Mouse (Mus musculus) forebrain, postnatal 0 days (tissue): Measurements from ENCODE around the gene Chst14. TPM values are rescaled to one million over a fixed set of nuclear protein-coding genes. Genes with fewer than 3 reads are reported as not detected.

ENCODE experiments used
- ATAC-seq: fragments of 200-750 bp; cut with Nextera tagmentation; 2 replicates; pipeline ENCODE4 v1.8.0; 2017; ENCODE audit warnings: mild to moderate bottlenecking, moderate library complexity
- DNase-seq: peaks from one replicate; pipeline ENCODE4 v3.0.0-alpha.2; 2015
- H3K27ac ChIP-seq: fragments of 300-500 bp; sonication (generic); 2 replicates; pipeline ENCODE4 v1.5.1; 2014; ENCODE audit warnings: low read depth, mild to moderate bottlenecking, antibody characterized with exemption, low read length, moderate library complexity, mixed read lengths
- H3K27me3 ChIP-seq: fragments of 300-500 bp; sonication (generic); 2 replicates; pipeline ENCODE4 v1.6.1; 2014; ENCODE audit warnings: mild to moderate bottlenecking, low read length, mixed read lengths; ENCODE audit not compliant: insufficient read depth
- H3K36me3 ChIP-seq: fragments of 300-500 bp; sonication (generic); 2 replicates; pipeline ENCODE4 v1.6.1; 2014; ENCODE audit warnings: mild to moderate bottlenecking, moderate library complexity; ENCODE audit not compliant: insufficient read depth
- H3K4me1 ChIP-seq: fragments of 300-500 bp; sonication (generic); 2 replicates; pipeline ENCODE4 v1.6.1; 2014; ENCODE audit warnings: antibody characterized with exemption; ENCODE audit not compliant: insufficient read depth
- H3K4me2 ChIP-seq: fragments of 300-500 bp; sonication (generic); 2 replicates; pipeline ENCODE4 v1.6.1; 2014; ENCODE audit warnings: low read depth, mild to moderate bottlenecking, moderate library complexity
- H3K4me3 ChIP-seq: fragments of 300-500 bp; sonication (generic); 2 replicates; pipeline ENCODE4 v1.5.1; 2014; ENCODE audit warnings: low read depth, low read length, mixed read lengths
- H3K9ac ChIP-seq: fragments of 300-500 bp; sonication (generic); 2 replicates; pipeline ENCODE4 v1.6.1; 2014; ENCODE audit warnings: mild to moderate bottlenecking
- H3K9me3 ChIP-seq: fragments of 300-500 bp; sonication (generic); 2 replicates; pipeline ENCODE4 v1.6.1; 2016; ENCODE audit warnings: low read length
- CTCF ChIP-seq: sonication (generic); IDR thresholded peaks from 2 replicates; pipeline ENCODE4 v1.5.1; 2016; ENCODE audit warnings: antibody characterized with exemption, control low read depth, low read depth
- WGBS: fragments of 180-500 bp; shearing (Covaris S2); extraction: QIAGEN DNeasy Blood & Tissue Kit; methylation state at CpG from one replicate; pipeline ENCODE4 v1.1.7; 2014; 5-methylcytosine and 5-hydroxymethylcytosine counted together
- polyA plus RNA-seq: library from polyadenylated mRNA; unstranded; fragments of >200 nt; fragmentation: Nextera tagmentation; extraction: Ambion mirVana; gene quantifications from 2 replicates; pipeline ENCODE4 v1.2.1, GENCODE M21; 2015
- total RNA-seq: library from RNA; depleted of rRNA; stranded (reverse); fragments of >200 nt; gene quantifications from 2 replicates; pipeline ENCODE4 v1.2.3, GENCODE M21; 2014; rRNA removed

The Chst14 gene
- total RNA-seq (2.9 and 4.0 TPM in 2 replicates), polyA plus RNA-seq (3.6 and 3.9 TPM in 2 replicates)

GRCm38 (mm10) chr2:118926361-118926997 lies at the start of gene Chst14:
Gene Chst14 (plus strand): TSS chr2:118926496.
- 2% methylated on average over 39 of the region's 47 CpGs for WGBS
- Histone ChIP-seq H3K27ac (no peak within 1 kb of the TSS), H3K4me3 (peak within 1 kb of the TSS; percentile 57), H3K36me3 (peaks cover 13% of the 10 kb centered on the region), H3K9ac (peak within 1 kb of the TSS; percentile 76), H3K9me3 (no peaks in the 10 kb centered on the region), H3K27me3 (no peaks in the 10 kb centered on the region), H3K4me1 (0 out of 2 replicates have a peak, but pooled peaks cover 6% of the 10 kb centered on the region), H3K4me2 (peak within 1 kb of the TSS; percentile 94)
- peak; percentile 83 for ATAC-seq
- DNase-seq, result peak; percentile 59
- TF ChIP-seq CTCF, result no peak

- 88% methylated on average over 4 of the region's 4 CpGs for WGBS
- H3K27ac ChIP-seq, result no peak overlapping the region
- ATAC-seq (no peak), DNase-seq (no peak)
- no peak overlapping the region for H3K4me2 ChIP-seq
- H3K27me3 ChIP-seq, result no peaks in the 10 kb centered on the region
- H3K9me3 ChIP-seq, result no peaks in the 10 kb centered on the region
- TF ChIP-seq CTCF, result no peak
- no peak overlapping the region for H3K4me3 ChIP-seq
- no peaks in the 10 kb centered on the region for H3K4me1 ChIP-seq
- no peak overlapping the region for H3K9ac ChIP-seq
- peaks cover 11% of the 10 kb centered on the region for H3K36me3 ChIP-seq
These were observed 45.3 kb upstream of the Chst14 start for GRCm38 (mm10) chr2:118881019-118881418.

- H3K27me3 ChIP-seq, result no peaks in the 10 kb centered on the region
- H3K4me3 ChIP-seq, result no peak overlapping the region
- H3K36me3 ChIP-seq, result peaks cover 11% of the 10 kb centered on the region
- TF ChIP-seq CTCF, result no peak
- ATAC-seq (no peak), DNase-seq (no peak)
- H3K9ac ChIP-seq, result no peak overlapping the region
- H3K4me1 ChIP-seq, result no peaks in the 10 kb centered on the region
- no peaks in the 10 kb centered on the region for H3K9me3 ChIP-seq
- no peak overlapping the region for H3K4me2 ChIP-seq
- 83% methylated on average over 5 of the region's 5 CpGs for WGBS
- H3K27ac ChIP-seq, result no peak overlapping the region
These were observed 44.3 kb upstream of the Chst14 start for GRCm38 (mm10) chr2:118881956-118882355.

- Histone ChIP-seq H3K4me2 (peak overlapping the region; percentile 74), H3K36me3 (peaks cover 6% of the 10 kb centered on the region; the same call in 1 of the 2 replicates), H3K4me1 (no peaks in the 10 kb centered on the region), H3K27me3 (no peaks in the 10 kb centered on the region), H3K9me3 (no peaks in the 10 kb centered on the region), H3K4me3 (peak overlapping the region; percentile 37), H3K27ac (no peak overlapping the region), H3K9ac (peak overlapping the region; percentile 37; the same call in 1 of the 2 replicates)
- TF ChIP-seq CTCF, result peak; percentile 100
- DNase-seq, result peak; percentile 91
- WGBS, result 4% methylated on average over 32 of the region's 32 CpGs
- peak; percentile 92 for ATAC-seq
These were observed 43.2 kb upstream of the Chst14 start for GRCm38 (mm10) chr2:118882840-118883679.

- no peaks in the 10 kb centered on the region for H3K9me3 ChIP-seq
- 66% methylated on average over 13 of the region's 13 CpGs for WGBS
- DNase-seq (no peak), ATAC-seq (no peak)
- peak; percentile 10; the same call in 1 of the 2 replicates for TF ChIP-seq CTCF
- H3K36me3 ChIP-seq, result no peaks in the 10 kb centered on the region
- H3K4me1 ChIP-seq, result no peaks in the 10 kb centered on the region
- peak overlapping the region; percentile 37 for H3K4me2 ChIP-seq
- H3K27ac ChIP-seq, result no peak overlapping the region
- H3K9ac ChIP-seq, result 0 out of 2 replicates have a peak overlapping the region, but pooled peaks have one; percentile 10
- no peaks in the 10 kb centered on the region for H3K27me3 ChIP-seq
- H3K4me3 ChIP-seq, result no peak overlapping the region
These were observed 38.9 kb upstream of the Chst14 start for GRCm38 (mm10) chr2:118887440-118887839.

- 0 out of 2 replicates have a peak overlapping the region, but pooled peaks have one; percentile 10 for H3K9ac ChIP-seq
- no peaks in the 10 kb centered on the region for H3K36me3 ChIP-seq
- ATAC-seq (no peak), DNase-seq (no peak)
- H3K4me1 ChIP-seq, result no peaks in the 10 kb centered on the region
- TF ChIP-seq CTCF, result no peak
- no peak overlapping the region for H3K27ac ChIP-seq
- H3K4me2 ChIP-seq, result peak overlapping the region; percentile 37
- H3K27me3 ChIP-seq, result no peaks in the 10 kb centered on the region; the same call in 1 of the 2 replicates
- no peaks in the 10 kb centered on the region for H3K9me3 ChIP-seq
- 26% methylated on average over 14 of the region's 14 CpGs for WGBS
- H3K4me3 ChIP-seq, result no peak overlapping the region
These were observed 38.3 kb upstream of the Chst14 start for GRCm38 (mm10) chr2:118887845-118888548.
